Mouse (Mus musculus) testis, adult 2 months (tissue): ENCODE measurements around the gene Flt3l. TPM values are rescaled to one million over a fixed set of nuclear protein-coding genes. Genes with fewer than 3 reads are reported as not detected.
"Not testable (repeated sequence)": the region's sequence is repeated elsewhere in the genome, so short reads cannot be mapped to it uniquely, and the experiment has no call there.

Source experiments
- H3K27ac ChIP-seq: fragments of 200-500 bp; 2 replicates; pipeline ENCODE4 v1.5.1; 2012; ENCODE audit warnings: low read depth, low read length; ENCODE audit not compliant: control insufficient read depth, insufficient read depth
- H3K27me3 ChIP-seq: fragments of 200-500 bp; 2 replicates; pipeline ENCODE4 v1.6.1; 2012; ENCODE audit warnings: mild to moderate bottlenecking, low read length, moderate library complexity; ENCODE audit not compliant: control insufficient read depth, insufficient read depth
- H3K36me3 ChIP-seq: fragments of 200-500 bp; 2 replicates; pipeline ENCODE4 v1.6.1; 2012; ENCODE audit warnings: mild to moderate bottlenecking, low read length; ENCODE audit not compliant: control insufficient read depth, insufficient read depth
- H3K4me1 ChIP-seq: fragments of 200-500 bp; 2 replicates; pipeline ENCODE4 v1.6.1; 2012; ENCODE audit warnings: low read length; ENCODE audit not compliant: control insufficient read depth, insufficient read depth
- H3K4me3 ChIP-seq: fragments of 200-500 bp; 2 replicates; pipeline ENCODE4 v1.5.1; 2012; ENCODE audit warnings: low read depth, mild to moderate bottlenecking, low read length, moderate library complexity, mixed read lengths; ENCODE audit not compliant: control insufficient read depth
- CTCF ChIP-seq: fragments of 200-500 bp; IDR thresholded peaks from 2 replicates; pipeline ENCODE4 v1.5.1; 2012; ENCODE audit warnings: low read depth, mild to moderate bottlenecking, inconsistent platforms, low read length, moderate library complexity; ENCODE audit not compliant: control insufficient read depth, insufficient read depth, insufficient replicate concordance
- POLR2A ChIP-seq: fragments of 200-500 bp; IDR thresholded peaks from 2 replicates; pipeline ENCODE4 v1.6.1; 2012; ENCODE audit warnings: low read depth, mild to moderate bottlenecking, inconsistent platforms, low read length, moderate library complexity; ENCODE audit not compliant: control insufficient read depth
- polyA plus RNA-seq: library from polyadenylated mRNA; depleted of rRNA; stranded (reverse); fragments of >200 nt; gene quantifications from 2 replicates; pipeline ENCODE4 v1.2.3, GENCODE M21; 2012

Flt3l gene
- polyA plus RNA-seq, 1 experiment = 3.9 TPM

GRCm38 (mm10) chr7:45179469-45179868, 43.2 kb upstream of the Flt3l start, which contains the start of gene Gfy:
Gene Gfy, minus strand, starts transcription at chr7:45179569.
- Histone ChIP-seq H3K27ac (no peak within 1 kb of the TSS), H3K4me1 (peaks cover 38% of the 10 kb centered on the region), H3K36me3 (no peaks in the 10 kb centered on the region), H3K4me3 (peak within 1 kb of the TSS; percentile 46), H3K27me3 (no peaks in the 10 kb centered on the region; the same call in 1 of the 2 replicates)
- TF ChIP-seq POLR2A (no peak), CTCF (no peak)

- no peaks in the 10 kb centered on the region; the same call in 1 of the 2 replicates for H3K27me3 ChIP-seq
- H3K36me3 ChIP-seq = no peaks in the 10 kb centered on the region
- H3K4me3 ChIP-seq = peak overlapping the region; percentile 46
- H3K27ac ChIP-seq = no peak overlapping the region
- peaks cover 42% of the 10 kb centered on the region for H3K4me1 ChIP-seq
- TF ChIP-seq POLR2A (no peak), CTCF (no peak)
Measured at GRCm38 (mm10) chr7:45178550-45178949, 42.3 kb upstream of the Flt3l start.

DNA sequence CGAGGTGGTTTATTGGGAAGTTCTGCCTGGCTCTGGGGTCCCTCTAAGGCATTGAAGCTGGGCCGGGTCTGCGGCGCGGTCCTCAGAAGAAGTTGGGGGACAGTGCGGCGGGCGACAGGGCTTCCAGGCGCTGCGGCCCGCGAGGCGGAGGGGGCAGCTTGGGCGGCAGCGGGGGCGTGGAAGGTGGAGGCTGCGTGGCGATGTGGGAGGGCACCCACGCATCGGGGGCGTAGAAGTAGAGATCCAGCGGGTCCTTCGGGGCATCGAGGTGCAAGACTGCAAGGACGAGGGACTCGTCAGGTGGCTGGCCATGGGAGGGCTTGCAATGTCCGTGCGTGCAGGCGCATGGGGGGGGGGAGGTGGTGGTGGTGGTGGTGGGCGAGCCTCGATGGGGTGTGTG, 40.1 kb upstream of the Flt3l start:
- H3K4me3 ChIP-seq = peak overlapping the region; percentile 88
- H3K27ac ChIP-seq = peak overlapping the region; percentile 25; the same call in 1 of the 2 replicates
- no peaks in the 10 kb centered on the region; the same call in 1 of the 2 replicates for H3K27me3 ChIP-seq
- no peak; the same call in 1 of the 2 replicates for TF ChIP-seq POLR2A
- H3K4me1 ChIP-seq = peaks cover 38% of the 10 kb centered on the region
- H3K36me3 ChIP-seq = no peaks in the 10 kb centered on the region

GRCm38 (mm10) chr7:45175929-45176328, 39.7 kb upstream of the Flt3l start:
- Histone ChIP-seq H3K36me3 (no peaks in the 10 kb centered on the region), H3K4me1 (peaks cover 34% of the 10 kb centered on the region), H3K4me3 (peak overlapping the region; percentile 88), H3K27me3 (no peaks in the 10 kb centered on the region; the same call in 1 of the 2 replicates), H3K27ac (peak overlapping the region; percentile 74)
- TF ChIP-seq POLR2A (peak; percentile 65), CTCF (no peak)

- Histone ChIP-seq H3K4me3 (peak overlapping the region; percentile 88), H3K36me3 (no peaks in the 10 kb centered on the region), H3K4me1 (peaks cover 32% of the 10 kb centered on the region), H3K27ac (peak overlapping the region; percentile 45; the same call in 1 of the 2 replicates), H3K27me3 (no peaks in the 10 kb centered on the region; the same call in 1 of the 2 replicates)
- TF ChIP-seq CTCF = no peak
- no peak for TF ChIP-seq POLR2A
Measured at GRCm38 (mm10) chr7:45175398-45175797, 39.2 kb upstream of the Flt3l start.

DNA sequence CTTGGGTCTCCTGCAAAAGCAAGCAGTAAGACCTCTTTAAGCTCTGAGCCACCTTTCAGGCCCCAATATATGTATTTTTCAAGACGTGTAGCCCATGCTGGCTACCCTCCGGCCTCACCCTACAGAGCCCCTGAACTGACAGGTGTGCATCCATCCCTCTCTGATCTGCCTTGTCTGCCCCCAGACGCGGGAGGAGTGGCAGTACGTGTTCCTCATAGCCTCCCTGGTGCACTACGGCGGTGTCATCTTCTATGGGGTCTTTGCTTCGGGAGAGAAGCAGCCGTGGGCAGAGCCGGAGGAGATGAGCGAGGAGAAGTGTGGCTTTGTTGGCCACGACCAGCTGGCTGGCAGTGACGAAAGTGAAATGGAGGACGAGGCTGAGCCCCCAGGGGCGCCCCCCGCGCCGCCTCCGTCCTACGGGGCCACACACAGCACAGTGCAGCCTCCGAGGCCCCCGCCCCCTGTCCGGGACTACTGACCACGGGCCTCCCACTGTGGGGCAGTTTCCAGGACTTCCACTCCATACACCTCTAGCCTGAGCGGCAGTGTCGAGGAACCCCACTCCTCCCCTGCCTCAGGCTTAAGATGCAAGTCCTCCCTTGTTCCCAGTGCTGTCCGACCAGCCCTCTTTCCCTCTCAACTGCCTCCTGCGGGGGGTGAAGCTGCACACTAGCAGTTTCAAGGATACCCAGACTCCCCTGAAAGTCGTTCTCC, 38.5 kb upstream of the Flt3l start:
- TF ChIP-seq CTCF (no peak), POLR2A (no peak)
- Histone ChIP-seq H3K4me1 (peaks cover 30% of the 10 kb centered on the region), H3K36me3 (no peaks in the 10 kb centered on the region), H3K4me3 (peak overlapping the region; percentile 88), H3K27me3 (no peaks in the 10 kb centered on the region; the same call in 1 of the 2 replicates), H3K27ac (peak overlapping the region; percentile 61)

DNA sequence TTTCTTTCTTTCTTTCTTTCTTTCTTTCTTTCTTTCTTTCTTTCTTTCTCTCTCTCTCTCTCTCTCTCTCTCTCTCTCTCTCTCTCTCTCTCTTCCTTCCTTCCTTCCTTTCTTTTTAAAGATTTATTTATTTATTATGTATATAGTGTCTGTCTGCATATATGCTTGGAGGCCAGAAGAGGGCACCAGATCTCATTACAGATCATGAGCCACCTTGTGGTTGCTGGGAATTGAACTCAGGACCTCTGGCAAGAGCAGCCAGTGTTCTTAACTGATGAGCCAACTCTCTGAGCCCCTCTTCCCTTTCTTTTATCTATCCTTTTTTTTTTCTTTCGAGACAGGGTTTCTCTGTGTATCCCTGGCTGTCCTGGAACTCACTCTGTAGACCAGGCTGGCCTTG, 37.5 kb upstream of the Flt3l start:
- not testable (repeated sequence) for H3K36me3 ChIP-seq, H3K4me3 ChIP-seq, H3K27ac ChIP-seq, H3K27me3 ChIP-seq
- peaks cover 31% of the 10 kb centered on the region for H3K4me1 ChIP-seq

GRCm38 (mm10) chr7:45172974-45173373, 36.7 kb upstream of the Flt3l start:
- Histone ChIP-seq H3K4me1 (peaks cover 36% of the 10 kb centered on the region), H3K27me3 (no peaks in the 10 kb centered on the region; the same call in 1 of the 2 replicates), H3K27ac (no peak overlapping the region), H3K4me3 (peak overlapping the region; percentile 80), H3K36me3 (no peaks in the 10 kb centered on the region)
- TF ChIP-seq CTCF (peak; percentile 45; the same call in 1 of the 2 replicates), POLR2A (no peak)
